Mouse (Mus musculus): ENCODE measurements around the gene Mre11a. TPM values are rescaled to one million over a fixed set of nuclear protein-coding genes. Genes with fewer than 3 reads are reported as not detected.

Mre11a gene
- total RNA-seq, 2 experiments from 2014 or later = 11.2 to 12.1 TPM

- no peak for DNase-seq
Measured at GRCm38 (mm10) chr9:14821396-14821795, 36.9 kb downstream of the Mre11a start.

GRCm38 (mm10) chr9:14824840-14825239 is 40.4 kb downstream of the Mre11a start:
- no peak for DNase-seq

- DNase-seq = no peak
Measured at GRCm38 (mm10) chr9:14827875-14828274, 43.4 kb downstream of the Mre11a start.

GRCm38 (mm10) chr9:14832046-14832445 is 47.6 kb downstream of the Mre11a start:
- no peak for DNase-seq

GRCm38 (mm10) chr9:14835335-14836075 is 51.1 kb downstream of the Mre11a start:
- no peak for DNase-seq

- peak in 1 of 2 experiments; percentile 8 for DNase-seq
Measured at GRCm38 (mm10) chr9:14839527-14839926, 55.1 kb downstream of the Mre11a start.

- DNase-seq = no peak
Measured at GRCm38 (mm10) chr9:14839970-14840369, 55.5 kb downstream of the Mre11a start.

- peak; percentile 28 to 44 for DNase-seq
Measured at GRCm38 (mm10) chr9:14841878-14842761, 57.7 kb downstream of the Mre11a start.

GRCm38 (mm10) chr9:14843311-14843857 is 58.9 kb downstream of the Mre11a start:
- DNase-seq = no peak

- no peak for DNase-seq
Measured at GRCm38 (mm10) chr9:14843901-14844300, 59.4 kb downstream of the Mre11a start.

GRCm38 (mm10) chr9:14846428-14846827 is 62.0 kb downstream of the Mre11a start:
- no peak for DNase-seq

GRCm38 (mm10) chr9:14848267-14848935 is 63.9 kb downstream of the Mre11a start:
- no peak for DNase-seq

GRCm38 (mm10) chr9:14854585-14854984 is 70.1 kb downstream of the Mre11a start:
- DNase-seq = no peak

- no peak for DNase-seq
Measured at GRCm38 (mm10) chr9:14856922-14857654, 72.6 kb downstream of the Mre11a start.

- no peak for DNase-seq
Measured at GRCm38 (mm10) chr9:14858170-14858706, 73.8 kb downstream of the Mre11a start.

- DNase-seq = no peak
Measured at GRCm38 (mm10) chr9:14858782-14859181, 74.3 kb downstream of the Mre11a start.

- no peak for DNase-seq
Measured at GRCm38 (mm10) chr9:14859868-14860639, 75.6 kb downstream of the Mre11a start, which contains the start of gene Gpr83. TSS of gene Gpr83 (plus strand) at chr9:14860210.

GRCm38 (mm10) chr9:14863126-14863525 is 78.7 kb downstream of the Mre11a start:
- no peak for DNase-seq

GRCm38 (mm10) chr9:14864726-14865125 is 80.3 kb downstream of the Mre11a start:
- DNase-seq = no peak

- peak in 1 of 2 experiments; percentile 34 for DNase-seq
Measured at GRCm38 (mm10) chr9:14866957-14867356, 82.5 kb downstream of the Mre11a start.

All from heart, adult 18-20 months (tissue).